Mouse (Mus musculus): ENCODE measurements at regions not wholly inside any gene's neighbourhood (a gene's known extent, or its start where the extent isn't known, plus 50 kb on each side); places are given as distances from the start of the nearest gene placed in this dataset.

DNA sequence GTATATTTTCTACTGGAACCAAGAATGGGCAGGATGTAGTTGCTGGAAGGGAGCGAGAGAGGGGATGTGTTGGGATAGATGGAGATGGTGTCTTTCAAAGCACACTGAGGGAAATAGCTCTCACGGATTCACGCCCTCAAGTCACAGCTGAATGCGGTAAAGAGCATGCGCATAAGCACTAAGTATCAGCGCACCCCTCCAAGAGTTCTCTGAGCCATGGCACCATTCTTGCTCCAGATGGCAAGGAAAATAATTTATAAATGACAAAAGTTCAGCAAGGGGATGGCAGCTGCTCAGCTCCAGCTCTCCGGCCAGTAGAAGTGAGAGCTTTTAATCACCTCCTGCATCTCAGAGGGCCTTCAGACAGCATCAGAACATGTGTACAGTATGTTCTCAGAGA, 329.4 kb downstream of the Gm11361 start:
- no peak overlapping the region for H3K27ac ChIP-seq (ENCODE audit: insufficient read depth, low read length)
- peaks cover 8% of the 10 kb centered on the region; the same call in 1 of the 2 replicates for H3K4me1 ChIP-seq (ENCODE audit: control insufficient read depth, insufficient read depth, low read length)
- 60% methylated on average over 7 of the region's 7 CpGs for WGBS
- no peak overlapping the region for H3K4me3 ChIP-seq (replicated peaks; ENCODE audit: insufficient read depth, low read depth, low read length)
- H3K27me3 ChIP-seq (ENCODE audit: control insufficient read depth, insufficient read depth, low read length), result no peaks in the 10 kb centered on the region
- TF ChIP-seq CTCF (IDR thresholded peaks at IDR 0.05; ENCODE audit: borderline replicate concordance, insufficient read depth, low read depth, low read length), result no peak
- no peak for DNase-seq

DNA sequence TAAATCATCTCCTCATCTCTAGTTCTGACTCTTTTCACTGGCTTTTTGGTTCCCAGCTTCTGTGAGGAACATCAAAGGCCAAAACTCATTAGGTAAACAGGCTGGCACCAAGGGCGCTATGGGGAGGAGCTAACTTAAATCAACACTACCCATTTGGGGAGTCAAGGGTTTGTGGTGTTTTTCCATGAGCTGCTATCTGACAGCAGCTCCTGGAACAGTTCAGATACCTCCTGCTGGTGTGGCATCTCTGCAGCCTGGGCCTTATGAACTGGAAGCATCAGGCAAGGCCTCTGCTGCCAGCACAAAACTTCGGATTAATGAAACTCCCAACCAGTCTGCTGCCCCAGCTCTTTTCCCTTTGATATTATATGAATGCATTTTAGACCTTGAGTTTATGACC, 328.8 kb downstream of the Gm11361 start:
- H3K4me1 ChIP-seq (ENCODE audit: control insufficient read depth, insufficient read depth, low read length), result peaks cover 8% of the 10 kb centered on the region; the same call in 1 of the 2 replicates
- H3K4me3 ChIP-seq (replicated peaks; ENCODE audit: insufficient read depth, low read depth, low read length), result no peak overlapping the region
- 41% methylated on average over 2 of the region's 2 CpGs for WGBS
- no peak overlapping the region for H3K27ac ChIP-seq (ENCODE audit: insufficient read depth, low read length)
- DNase-seq, result peak in 1 of 2 experiments; percentile 20
- no peak for TF ChIP-seq CTCF (IDR thresholded peaks at IDR 0.05; ENCODE audit: borderline replicate concordance, insufficient read depth, low read depth, low read length)
- no peaks in the 10 kb centered on the region for H3K27me3 ChIP-seq (ENCODE audit: control insufficient read depth, insufficient read depth, low read length)

DNA sequence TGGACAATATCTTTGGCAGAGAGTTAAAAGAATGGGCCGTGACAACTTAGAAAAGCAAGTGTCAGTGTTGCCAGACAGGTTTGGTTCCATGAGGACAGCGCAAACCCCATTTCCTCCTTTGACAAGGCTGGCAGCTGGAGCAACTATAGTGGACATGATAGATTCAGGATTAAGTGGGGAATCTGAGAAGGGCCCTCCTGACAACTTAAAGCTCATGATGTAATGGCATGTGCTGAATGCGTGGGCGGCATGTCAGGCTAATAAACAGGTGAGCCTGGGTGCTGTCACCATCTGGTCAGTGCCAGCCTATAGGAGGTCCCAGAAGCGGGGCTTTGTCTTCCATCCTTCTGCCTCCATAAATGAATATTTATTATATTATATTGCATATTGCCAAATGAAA, 326.3 kb downstream of the Gm11361 start:
- no peak overlapping the region for H3K27ac ChIP-seq (ENCODE audit: insufficient read depth, low read length)
- H3K4me3 ChIP-seq (replicated peaks; ENCODE audit: insufficient read depth, low read depth, low read length), result no peak overlapping the region
- TF ChIP-seq CTCF (IDR thresholded peaks at IDR 0.05; ENCODE audit: borderline replicate concordance, insufficient read depth, low read depth, low read length) (no peak), POLR2A (IDR thresholded peaks at IDR 0.05; ENCODE audit: borderline replicate concordance, insufficient read depth, low read length) (no peak)
- no peaks in the 10 kb centered on the region for H3K27me3 ChIP-seq (ENCODE audit: control insufficient read depth, insufficient read depth, low read length)
- DNase-seq, result no peak
- peaks cover 8% of the 10 kb centered on the region; the same call in 1 of the 2 replicates for H3K4me1 ChIP-seq (ENCODE audit: control insufficient read depth, insufficient read depth, low read length)
- WGBS, result 69% methylated on average over 5 of the region's 5 CpGs

DNA sequence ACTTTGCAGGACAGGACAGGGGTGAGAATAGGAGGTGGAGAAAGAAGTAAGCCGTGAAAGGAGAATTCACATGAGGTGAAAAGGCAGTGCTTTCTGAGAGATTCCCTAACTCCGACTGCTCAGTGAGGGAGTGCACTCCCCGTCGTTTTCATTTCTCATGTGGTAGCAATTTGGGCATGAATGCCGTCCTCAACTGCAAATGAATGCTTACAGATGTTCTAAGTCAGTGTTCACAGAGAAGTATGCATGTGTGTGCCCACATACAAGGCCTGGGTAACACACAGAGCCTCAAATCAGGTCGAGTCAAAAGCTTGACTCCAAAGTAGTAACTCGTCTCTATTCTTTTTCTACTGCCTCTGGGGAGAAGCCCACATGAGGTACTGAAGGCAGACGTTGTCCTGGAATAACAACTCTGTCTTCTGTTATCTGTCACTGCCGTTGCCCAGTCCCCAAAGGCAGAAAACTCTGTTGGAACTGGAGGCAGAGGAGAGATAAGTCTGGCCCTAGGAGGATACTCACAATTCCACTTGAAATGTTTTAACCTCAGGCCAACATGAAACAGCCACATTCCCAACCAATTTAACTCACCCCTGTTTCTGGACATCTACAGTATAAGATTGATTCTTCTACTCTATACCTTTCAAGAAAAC, 318.0 kb downstream of the Gm11361 start:
- WGBS, result 63% methylated on average over 9 of the region's 9 CpGs
- DNase-seq, result no peak
- Histone ChIP-seq H3K4me3 (replicated peaks; ENCODE audit: insufficient read depth, low read depth, low read length) (no peak overlapping the region), H3K27ac (ENCODE audit: insufficient read depth, low read length) (no peak overlapping the region), H3K4me1 (ENCODE audit: control insufficient read depth, insufficient read depth, low read length) (no peaks in the 10 kb centered on the region), H3K27me3 (ENCODE audit: control insufficient read depth, insufficient read depth, low read length) (no peaks in the 10 kb centered on the region)
- TF ChIP-seq POLR2A (IDR thresholded peaks at IDR 0.05; ENCODE audit: borderline replicate concordance, insufficient read depth, low read length) (no peak), CTCF (IDR thresholded peaks at IDR 0.05; ENCODE audit: borderline replicate concordance, insufficient read depth, low read depth, low read length) (no peak)

DNA sequence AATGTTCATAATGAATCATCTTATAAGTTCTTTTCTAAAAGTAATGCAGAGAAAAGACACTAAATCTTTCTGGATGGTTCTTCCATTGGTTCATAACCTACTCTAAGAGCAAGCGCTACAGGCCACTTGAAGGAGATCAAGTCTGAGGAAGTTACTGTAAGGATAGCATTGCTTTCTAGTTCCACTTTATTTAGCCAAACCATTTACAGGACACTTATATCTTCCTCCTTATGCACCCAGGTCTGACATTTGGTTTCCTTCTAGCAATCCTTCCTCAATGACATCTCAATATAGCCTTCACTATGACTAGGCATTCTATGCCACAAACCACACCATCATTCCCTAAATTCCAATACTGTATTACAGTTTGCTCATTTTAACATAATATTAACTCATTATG, 316.0 kb downstream of the Gm11361 start:
- H3K27ac ChIP-seq (ENCODE audit: insufficient read depth, low read length), result no peak overlapping the region
- no peaks in the 10 kb centered on the region for H3K27me3 ChIP-seq (ENCODE audit: control insufficient read depth, insufficient read depth, low read length)
- no peak for DNase-seq
- no peak for TF ChIP-seq CTCF (IDR thresholded peaks at IDR 0.05; ENCODE audit: borderline replicate concordance, insufficient read depth, low read depth, low read length)
- no peak for TF ChIP-seq POLR2A (IDR thresholded peaks at IDR 0.05; ENCODE audit: borderline replicate concordance, insufficient read depth, low read length)
- H3K4me1 ChIP-seq (ENCODE audit: control insufficient read depth, insufficient read depth, low read length), result no peaks in the 10 kb centered on the region
- WGBS, result 97% methylated on average over 1 of the region's 1 CpGs
- no peak overlapping the region for H3K4me3 ChIP-seq (replicated peaks; ENCODE audit: insufficient read depth, low read depth, low read length)

DNA sequence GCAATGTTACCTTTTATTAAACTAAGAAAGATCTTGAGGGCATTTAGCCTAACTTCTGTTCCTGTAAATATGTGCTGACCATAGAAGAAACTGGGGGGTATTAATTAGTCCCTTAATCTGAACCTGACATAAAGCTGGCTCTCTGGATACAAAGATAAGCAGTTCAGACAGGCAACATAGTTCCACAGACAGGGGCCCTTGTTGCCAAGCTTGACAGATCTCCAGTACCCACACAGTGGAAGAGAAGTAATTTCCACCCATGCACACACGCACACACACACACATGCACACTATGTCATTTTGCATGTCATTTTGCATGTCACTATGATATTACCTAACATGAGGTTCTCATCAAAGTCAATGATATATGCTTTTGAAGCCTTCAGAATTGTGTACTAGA, 315.1 kb downstream of the Gm11361 start:
- no peaks in the 10 kb centered on the region for H3K27me3 ChIP-seq (ENCODE audit: control insufficient read depth, insufficient read depth, low read length)
- no peak overlapping the region for H3K27ac ChIP-seq (ENCODE audit: insufficient read depth, low read length)
- H3K4me3 ChIP-seq (replicated peaks; ENCODE audit: insufficient read depth, low read depth, low read length), result no peak overlapping the region
- WGBS, result 100% methylated on average over 1 of the region's 1 CpGs
- TF ChIP-seq POLR2A (IDR thresholded peaks at IDR 0.05; ENCODE audit: borderline replicate concordance, insufficient read depth, low read length) (no peak), CTCF (IDR thresholded peaks at IDR 0.05; ENCODE audit: borderline replicate concordance, insufficient read depth, low read depth, low read length) (no peak)
- no peaks in the 10 kb centered on the region for H3K4me1 ChIP-seq (ENCODE audit: control insufficient read depth, insufficient read depth, low read length)
- no peak for DNase-seq

DNA sequence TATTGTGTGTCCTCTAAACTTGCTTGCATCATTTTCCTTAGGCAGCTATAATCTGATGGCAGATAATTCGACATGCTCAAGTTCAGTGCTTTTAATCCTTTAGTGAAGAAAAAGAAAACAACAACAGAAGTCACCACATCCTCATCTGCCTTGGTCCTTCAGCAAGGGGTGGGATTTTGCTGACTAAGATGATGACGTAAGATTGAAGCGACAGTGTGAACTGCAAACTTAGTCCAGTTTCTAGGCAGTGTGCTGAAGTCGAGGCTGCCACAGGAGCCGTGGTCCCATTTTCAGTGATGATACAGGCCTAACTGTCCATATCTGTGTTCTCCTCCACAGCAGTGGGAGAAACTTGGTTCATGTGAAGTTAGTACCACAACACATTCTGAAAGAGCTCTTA, 314.4 kb downstream of the Gm11361 start:
- TF ChIP-seq POLR2A (IDR thresholded peaks at IDR 0.05; ENCODE audit: borderline replicate concordance, insufficient read depth, low read length), result no peak
- no peak for TF ChIP-seq CTCF (IDR thresholded peaks at IDR 0.05; ENCODE audit: borderline replicate concordance, insufficient read depth, low read depth, low read length)
- 79% methylated on average over 5 of the region's 5 CpGs for WGBS
- Histone ChIP-seq H3K27me3 (ENCODE audit: control insufficient read depth, insufficient read depth, low read length) (no peaks in the 10 kb centered on the region), H3K4me3 (replicated peaks; ENCODE audit: insufficient read depth, low read depth, low read length) (no peak overlapping the region), H3K4me1 (ENCODE audit: control insufficient read depth, insufficient read depth, low read length) (no peaks in the 10 kb centered on the region), H3K27ac (ENCODE audit: insufficient read depth, low read length) (no peak overlapping the region)
- no peak for DNase-seq

DNA sequence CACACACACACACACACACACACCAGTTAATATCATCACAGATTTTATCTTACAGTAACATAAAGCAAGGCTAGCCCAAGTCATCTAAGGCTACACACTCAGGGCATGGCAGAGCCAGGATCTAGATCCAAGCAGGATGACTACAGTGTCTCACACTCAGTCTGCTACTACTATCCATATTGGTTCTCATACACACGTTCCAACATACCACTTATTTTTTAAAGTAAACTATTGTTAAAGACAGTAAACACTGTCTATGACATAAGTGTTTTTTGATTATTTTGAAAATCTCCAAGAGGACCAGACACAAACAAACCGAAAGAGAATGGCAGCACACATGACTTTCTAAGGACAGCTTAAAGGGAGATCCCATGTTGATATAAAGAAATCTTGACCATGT, 306.3 kb downstream of the Gm11361 start:
- TF ChIP-seq POLR2A (IDR thresholded peaks at IDR 0.05; ENCODE audit: borderline replicate concordance, insufficient read depth, low read length), result no peak
- no peak for TF ChIP-seq CTCF (IDR thresholded peaks at IDR 0.05; ENCODE audit: borderline replicate concordance, insufficient read depth, low read depth, low read length)
- 95% methylated on average over 2 of the region's 2 CpGs for WGBS
- Histone ChIP-seq H3K27me3 (ENCODE audit: control insufficient read depth, insufficient read depth, low read length) (no peaks in the 10 kb centered on the region), H3K27ac (ENCODE audit: insufficient read depth, low read length) (no peak overlapping the region), H3K4me3 (replicated peaks; ENCODE audit: insufficient read depth, low read depth, low read length) (no peak overlapping the region), H3K4me1 (ENCODE audit: control insufficient read depth, insufficient read depth, low read length) (no peaks in the 10 kb centered on the region)
- no peak for DNase-seq
